Mouse (Mus musculus): ENCODE measurements around the gene A630023A22Rik.

GRCm38 (mm10) chr14:34087856-34088398, 14.6 kb downstream of the A630023A22Rik start:
- TF ChIP-seq CTCF (IDR thresholded peaks at IDR 0.05; ENCODE audit: extremely low read depth, insufficient read length, insufficient replicate concordance, low read depth, low read length): no peak
- no peak for TF ChIP-seq POLR2A (IDR thresholded peaks at IDR 0.05; ENCODE audit: low read depth, low read length)

All from small intestine, adult 2 months (tissue).